Mouse (Mus musculus): ENCODE results near the gene Il9r.

GRCm38 (mm10) chr11:32194626-32195025 is 5.5 kb downstream of the Il9r start:
- TF ChIP-seq CTCF (IDR thresholded peaks at IDR 0.05; ENCODE audit: low read depth, low read length) (no peak), TAL1 (conservative IDR thresholded peaks at IDR 0.05; ENCODE audit: low read depth, low read length) (no peak), GATA1 (IDR thresholded peaks at IDR 0.05; ENCODE audit: borderline replicate concordance, low read length) (no peak)

Data from G1E (cell line).